Mouse (Mus musculus) leukemia stem cell, adult 10-12 weeks (primary cell): Measurements from ENCODE around the gene Cldn34b1. TPM values are rescaled to one million over a fixed set of nuclear protein-coding genes. Genes with fewer than 3 reads are reported as not detected.

ENCODE experiments used
- polyA plus RNA-seq: library from polyadenylated mRNA; stranded (reverse); fragments of >175 nt; gene quantifications from 2 replicates; pipeline ENCODE4 v1.2.3, GENCODE M21; 2012; ENCODE audit warnings: low replicate concordance

The Cldn34b1 gene
- polyA plus RNA-seq: not detected in 2 replicates

GRCm38 (mm10) chrX:154890167-154890566, at the start of gene Cldn34b1:
Cldn34b1 (minus strand) TSS chrX:154890267.

DNA sequence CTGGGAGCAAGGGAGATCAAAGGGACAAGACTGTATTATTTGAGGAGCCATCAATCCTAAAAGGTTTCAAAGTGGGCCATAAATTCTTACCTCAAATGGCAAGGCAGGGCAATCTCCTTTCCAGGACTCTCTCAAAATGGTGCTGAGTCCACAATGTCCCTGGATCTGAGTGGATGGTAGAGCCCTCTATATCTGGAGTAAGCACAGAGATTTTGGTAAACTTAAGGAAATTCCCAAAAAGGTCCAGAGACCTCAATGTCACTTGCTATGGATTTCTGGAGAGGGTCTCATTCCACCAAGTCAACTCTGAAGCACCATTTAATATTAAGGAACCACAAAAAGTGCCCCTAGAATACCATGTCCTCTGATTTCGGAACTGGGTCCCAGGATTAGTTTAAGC, 45.8 kb upstream of the Cldn34b1 start, which contains the start of gene Magea6:
Magea6 (minus strand) TSS at position 101 of the 400 bp plus-strand sequence.

Other genes starting within 250 kb of the Cldn34b1 start
- gene Magea6, start 45.7 kb upstream of the Cldn34b1 start, polyA plus RNA-seq: not detected in 2 replicates
- gene Magea3, start 59.2 kb upstream of the Cldn34b1 start, polyA plus RNA-seq: not detected in 2 replicates
- not detected in 2 replicates for gene Magea8, start 105.6 kb upstream of the Cldn34b1 start, polyA plus RNA-seq
- gene Magea5, start 172.9 kb upstream of the Cldn34b1 start, polyA plus RNA-seq: not detected in 2 replicates
- gene Magea1, start 199.5 kb upstream of the Cldn34b1 start, polyA plus RNA-seq: not detected in 2 replicates
- not detected in 2 replicates for gene Magea2, start 203.4 kb upstream of the Cldn34b1 start, polyA plus RNA-seq
- gene Cldn34b2, start 238.1 kb upstream of the Cldn34b1 start, polyA plus RNA-seq: not detected in 2 replicates